Mouse (Mus musculus) thymus, postnatal 36 days (tissue): ENCODE results near the gene Hdgfl2.

ENCODE experiments used
- DNase-seq, 2 experiments: peaks; one replicate each; pipeline ENCODE4 v3.0.0; 2022; ENCODE audit warnings: mixed read lengths in 2 of 2

Gene Hdgfl2

GRCm38 (mm10) chr17:56106981-56107380 lies 27.5 kb downstream of the Hdgfl2 start:
- DNase-seq: no peak

GRCm38 (mm10) chr17:56107736-56108135 lies 28.3 kb downstream of the Hdgfl2 start:
- DNase-seq: no peak

GRCm38 (mm10) chr17:56108334-56109044 lies 29.1 kb downstream of the Hdgfl2 start:
- DNase-seq: no peak

- no peak for DNase-seq
These were observed 30.0 kb downstream of the Hdgfl2 start, which contains the start of gene Plin4 for GRCm38 (mm10) chr17:56109219-56110051. TSS of gene Plin4 (minus strand) at chr17:56109803.

GRCm38 (mm10) chr17:56110571-56110970 lies 31.1 kb downstream of the Hdgfl2 start:
- no peak for DNase-seq

GRCm38 (mm10) chr17:56111021-56111420 lies 31.6 kb downstream of the Hdgfl2 start:
- DNase-seq: no peak

GRCm38 (mm10) chr17:56111864-56112263 lies 32.4 kb downstream of the Hdgfl2 start:
- DNase-seq: peak; percentile 42 to 44

- no peak for DNase-seq
These were observed 33.3 kb downstream of the Hdgfl2 start for GRCm38 (mm10) chr17:56112743-56113142.

GRCm38 (mm10) chr17:56116193-56116592 lies 36.8 kb downstream of the Hdgfl2 start:
- no peak for DNase-seq

- no peak for DNase-seq
These were observed 37.8 kb downstream of the Hdgfl2 start, which contains the start of gene Plin5 for GRCm38 (mm10) chr17:56117251-56117710. TSS of gene Plin5 (minus strand) at chr17:56117596.

- DNase-seq: no peak
These were observed 40.0 kb downstream of the Hdgfl2 start for GRCm38 (mm10) chr17:56119431-56119830.

- no peak for DNase-seq
These were observed 40.8 kb downstream of the Hdgfl2 start for GRCm38 (mm10) chr17:56119981-56120880.

GRCm38 (mm10) chr17:56121826-56122225 lies 42.4 kb downstream of the Hdgfl2 start, which contains the start of gene Lrg1:
TSS of gene Lrg1 (minus strand) at chr17:56122001.
- DNase-seq: no peak

- DNase-seq: no peak
These were observed 43.7 kb downstream of the Hdgfl2 start for GRCm38 (mm10) chr17:56123161-56123560.

- no peak for DNase-seq
These were observed 44.4 kb downstream of the Hdgfl2 start for GRCm38 (mm10) chr17:56123681-56124340.

- DNase-seq: peak in 1 of 2 experiments; percentile 35
These were observed 45.2 kb downstream of the Hdgfl2 start for GRCm38 (mm10) chr17:56124377-56125275.

- no peak for DNase-seq
These were observed 45.8 kb downstream of the Hdgfl2 start for GRCm38 (mm10) chr17:56125276-56125630.

GRCm38 (mm10) chr17:56126175-56126574 lies 46.7 kb downstream of the Hdgfl2 start:
- DNase-seq: no peak

GRCm38 (mm10) chr17:56128246-56128645 lies 48.8 kb downstream of the Hdgfl2 start:
- no peak for DNase-seq

- DNase-seq: no peak
These were observed 51.7 kb downstream of the Hdgfl2 start for GRCm38 (mm10) chr17:56131136-56131535.

- DNase-seq: peak; percentile 65 to 70
These were observed 52.4 kb downstream of the Hdgfl2 start for GRCm38 (mm10) chr17:56131814-56132213.
